Mouse (Mus musculus) right cerebral cortex, adult 2 months (tissue): ENCODE data around the gene Tctex1d1.

Experiments
- DNase-seq, 2 experiments: peaks; one replicate each; pipeline ENCODE4 v3.0.0; 2021 to 2022; ENCODE audit warnings: low spot score in 2 of 2

The Tctex1d1 gene

GRCm38 (mm10) chr4:102987756-102988155, 9.3 kb downstream of the Tctex1d1 start:
- DNase-seq = no peak

DNA sequence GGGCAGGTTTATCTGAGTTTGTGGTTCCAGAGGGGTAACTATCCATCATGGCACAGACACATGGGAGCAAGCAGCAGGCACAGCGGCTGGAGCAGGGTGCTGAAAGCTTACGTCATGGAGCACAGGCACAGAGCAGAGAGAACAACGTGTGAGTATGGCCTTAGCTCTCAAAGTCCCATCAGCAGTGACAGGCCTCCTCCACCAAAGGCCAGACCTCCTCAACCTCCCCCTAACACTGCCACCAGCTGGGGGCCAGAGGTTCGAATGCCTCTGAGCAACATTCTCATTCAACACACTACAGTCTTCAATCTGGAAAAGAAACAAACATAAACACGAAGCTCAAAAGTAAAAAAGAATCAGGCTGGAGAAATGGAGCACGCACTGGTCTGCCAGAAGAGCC, 10.1 kb downstream of the Tctex1d1 start:
- DNase-seq = no peak

DNA sequence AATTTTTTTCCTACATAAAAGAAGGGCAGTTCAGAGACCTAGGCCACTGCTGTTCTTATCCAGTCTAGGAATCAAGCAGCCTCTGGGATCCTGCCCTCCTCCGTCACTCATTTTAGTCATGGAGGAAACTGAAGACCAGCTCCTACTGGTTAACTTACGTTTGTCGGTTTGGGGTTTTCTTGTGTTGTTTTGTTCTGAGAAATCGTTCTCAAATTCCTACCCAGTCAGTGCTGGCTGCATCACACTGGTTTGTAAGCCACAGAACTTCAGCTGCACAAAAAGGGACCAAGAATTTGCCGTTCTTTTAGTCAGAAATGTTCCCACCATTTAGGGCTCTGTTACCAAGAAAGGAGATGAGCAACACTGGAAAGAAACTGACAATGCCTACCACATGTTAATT, 11.0 kb downstream of the Tctex1d1 start:
- DNase-seq = no peak

GRCm38 (mm10) chr4:102990016-102990415, 11.6 kb downstream of the Tctex1d1 start:
- DNase-seq = no peak

- no peak for DNase-seq
Measured at GRCm38 (mm10) chr4:102990595-102991340, 12.4 kb downstream of the Tctex1d1 start.

DNA sequence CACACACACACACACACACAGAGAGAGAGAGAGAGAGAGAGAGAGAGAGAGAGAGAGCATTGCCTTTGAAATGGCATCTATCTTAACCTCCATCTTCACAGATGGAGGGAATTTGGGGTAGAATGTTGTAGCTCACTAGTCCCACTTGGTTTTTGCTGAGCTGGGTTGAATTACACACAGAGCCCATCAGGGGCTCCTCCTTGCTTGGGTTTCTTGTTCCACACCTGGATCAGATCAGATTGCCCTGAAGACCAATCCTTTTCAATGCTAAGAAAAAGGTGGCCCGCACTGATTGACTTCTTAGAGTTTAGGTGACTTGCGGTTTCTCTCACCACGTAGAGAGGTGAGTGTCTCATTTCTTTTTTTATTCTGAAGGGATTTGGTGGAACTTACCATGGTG, 13.3 kb downstream of the Tctex1d1 start:
- DNase-seq = no peak

GRCm38 (mm10) chr4:103004681-103005080, 26.3 kb downstream of the Tctex1d1 start:
- DNase-seq = no peak

GRCm38 (mm10) chr4:103005190-103005945, 27.0 kb downstream of the Tctex1d1 start:
- no peak for DNase-seq

DNA sequence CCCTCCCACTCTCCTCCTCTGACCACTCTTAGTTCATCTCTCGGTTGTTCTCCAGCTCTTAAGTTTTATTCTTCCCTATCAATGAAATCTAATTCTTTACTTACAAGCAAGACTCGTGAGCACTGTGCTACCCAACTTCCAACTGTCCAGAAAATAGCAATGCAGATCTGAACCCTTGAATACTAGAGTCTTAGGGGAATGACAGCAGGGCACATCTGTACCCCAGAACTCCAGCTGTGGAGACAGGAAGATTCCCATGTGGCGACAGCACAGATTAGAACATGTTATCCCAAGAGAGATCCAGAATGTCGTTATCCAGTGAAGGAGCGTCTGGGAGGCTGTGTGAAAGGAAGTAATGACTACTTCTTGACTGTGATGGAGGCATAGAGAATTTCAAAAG, 27.9 kb downstream of the Tctex1d1 start:
- DNase-seq = no peak

- DNase-seq = no peak
Measured at GRCm38 (mm10) chr4:103006943-103007418, 28.6 kb downstream of the Tctex1d1 start.

- no peak for DNase-seq
Measured at GRCm38 (mm10) chr4:103010734-103011133, 32.3 kb downstream of the Tctex1d1 start.

GRCm38 (mm10) chr4:103011823-103012222, 33.4 kb downstream of the Tctex1d1 start:
- DNase-seq = peak; percentile 13 to 16

GRCm38 (mm10) chr4:103013490-103013889, 35.1 kb downstream of the Tctex1d1 start:
- peak; percentile 10 to 11 for DNase-seq

- DNase-seq = no peak
Measured at GRCm38 (mm10) chr4:103026621-103027020, 48.2 kb downstream of the Tctex1d1 start, which contains the start of gene Insl5. Gene Insl5, minus strand, starts transcription at chr4:103026842.

DNA sequence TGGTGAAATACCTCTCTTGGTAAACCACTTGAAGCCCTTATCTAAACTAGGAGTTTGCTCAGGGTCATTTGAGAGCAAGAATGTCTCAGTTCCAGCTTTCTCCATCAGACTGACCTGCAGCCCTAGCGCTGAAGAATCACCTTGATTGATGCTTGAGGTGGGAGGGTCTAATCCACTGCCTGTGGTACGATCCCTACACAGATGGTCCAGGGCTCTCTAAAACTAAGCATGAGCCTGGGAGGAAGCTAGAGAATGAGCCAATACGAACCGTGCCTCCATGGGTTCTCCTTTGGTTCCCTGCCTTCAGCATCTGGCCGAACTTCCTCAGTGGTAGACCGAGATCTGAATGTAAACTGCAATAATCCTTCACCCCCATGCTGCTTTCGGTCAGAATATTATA, 49.3 kb downstream of the Tctex1d1 start:
- no peak for DNase-seq

DNA sequence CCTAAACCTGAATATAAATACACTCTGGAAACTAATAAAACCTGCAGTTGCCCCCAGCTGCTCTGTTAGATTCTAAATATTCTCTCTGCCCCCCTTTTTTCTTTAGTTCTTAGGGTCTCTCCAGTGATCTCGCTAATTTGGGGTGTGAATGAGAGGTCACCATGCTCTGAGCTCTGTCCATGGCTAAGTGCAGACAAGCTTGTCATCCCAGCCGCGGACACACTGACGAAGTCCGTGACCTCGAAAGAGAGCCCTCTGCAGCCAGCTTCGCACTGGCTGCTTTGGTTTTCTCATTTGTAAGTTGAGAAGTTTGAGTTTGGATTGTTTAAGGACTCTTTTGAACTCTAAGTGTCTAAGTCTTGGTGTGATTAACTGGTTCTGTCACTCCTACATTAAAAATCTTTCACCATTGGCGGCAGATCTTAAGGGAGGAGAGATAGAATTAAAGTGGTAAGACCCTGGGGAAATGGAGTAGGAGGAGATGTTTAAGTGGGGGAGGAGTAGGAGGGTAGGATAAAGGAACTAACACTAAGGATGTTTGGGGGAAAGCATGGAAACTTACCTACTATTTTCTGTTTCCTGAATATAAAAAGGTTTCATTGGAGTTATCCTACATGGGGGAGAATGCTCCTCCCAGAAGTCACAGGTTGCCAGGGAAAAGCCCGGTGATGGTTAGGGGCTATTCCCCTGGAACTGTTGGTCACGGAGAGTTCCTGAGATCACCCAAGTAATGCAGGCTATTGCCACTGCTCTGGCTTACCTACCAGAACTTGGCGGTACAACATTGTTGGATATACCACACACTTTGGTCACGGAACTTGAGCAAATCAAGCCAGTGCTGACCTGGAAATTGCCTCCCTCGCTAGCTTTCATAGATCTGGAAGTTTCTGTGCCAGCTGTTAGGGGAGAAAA, 50.0 kb downstream of the Tctex1d1 start:
- no peak for DNase-seq

DNA sequence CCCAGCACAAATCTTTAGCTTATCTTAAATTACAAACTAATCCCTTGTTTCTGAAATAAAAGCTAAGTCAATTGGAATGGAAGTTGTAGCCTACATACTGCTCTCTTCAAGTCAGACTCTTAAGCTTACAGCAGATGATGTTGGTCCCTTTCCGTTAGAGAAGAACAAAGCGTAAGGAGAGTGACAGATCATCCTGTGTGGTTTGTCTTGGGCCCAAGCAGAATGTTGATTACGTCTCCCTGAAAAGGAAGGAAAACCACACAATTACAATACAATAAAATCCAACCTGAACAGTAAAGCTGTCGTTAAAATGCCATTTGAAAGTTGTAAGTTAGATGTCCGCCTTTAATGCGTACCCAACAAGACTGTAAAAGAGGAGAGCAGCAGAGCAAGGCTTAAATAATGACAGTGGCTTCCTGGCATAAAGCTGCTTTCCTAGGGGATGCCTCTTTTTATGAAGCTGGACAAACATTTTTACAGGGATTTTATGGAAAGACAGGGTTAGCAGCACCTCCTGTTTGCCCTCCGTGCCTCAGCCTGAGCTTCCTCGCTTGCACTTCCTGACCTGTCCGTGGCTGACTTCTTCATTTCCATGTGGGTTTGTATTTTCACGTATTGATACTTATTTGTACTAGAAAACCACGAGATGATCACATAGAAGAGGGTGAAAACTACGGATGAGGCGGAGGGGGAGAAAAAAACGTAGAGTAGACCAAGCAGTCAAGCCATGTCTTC, 60.9 kb downstream of the Tctex1d1 start:
- DNase-seq = no peak

DNA sequence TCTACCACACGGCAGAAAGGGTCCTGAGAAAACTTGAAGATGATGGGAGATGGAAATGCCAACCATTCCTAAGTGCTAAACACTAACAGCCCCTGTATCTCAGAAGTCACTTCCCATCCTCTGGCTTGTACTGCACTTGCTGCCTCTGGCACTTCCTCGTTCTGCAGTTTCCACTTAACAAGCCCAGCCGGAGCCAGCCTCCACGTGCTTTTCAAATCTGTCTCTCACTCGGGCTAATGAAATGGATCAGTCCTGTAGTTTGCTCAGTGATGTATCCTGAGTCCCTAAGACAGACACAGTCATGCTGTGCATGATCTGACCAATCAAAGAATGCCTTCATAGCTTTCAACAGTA, 61.4 kb downstream of the Tctex1d1 start:
- DNase-seq = no peak

DNA sequence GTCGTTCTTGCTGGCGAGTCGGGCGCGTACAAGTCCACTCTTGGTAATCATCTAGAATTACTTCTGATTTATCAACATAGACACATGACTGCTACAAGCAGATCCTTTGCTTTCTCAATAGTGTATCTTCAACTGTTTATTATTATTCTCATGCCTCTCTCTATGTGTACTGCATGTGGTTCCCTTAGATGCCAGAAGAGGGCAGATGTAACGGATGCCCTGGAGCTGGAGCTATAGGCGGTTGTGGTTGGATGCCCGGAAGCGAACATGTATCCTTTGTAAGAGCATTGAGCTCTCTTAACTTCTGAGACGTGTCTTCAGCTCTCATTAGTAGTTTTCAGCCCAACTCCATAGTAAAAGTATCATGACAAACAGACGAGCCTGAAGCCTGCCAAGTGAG, 64.6 kb downstream of the Tctex1d1 start:
- DNase-seq = no peak

DNA sequence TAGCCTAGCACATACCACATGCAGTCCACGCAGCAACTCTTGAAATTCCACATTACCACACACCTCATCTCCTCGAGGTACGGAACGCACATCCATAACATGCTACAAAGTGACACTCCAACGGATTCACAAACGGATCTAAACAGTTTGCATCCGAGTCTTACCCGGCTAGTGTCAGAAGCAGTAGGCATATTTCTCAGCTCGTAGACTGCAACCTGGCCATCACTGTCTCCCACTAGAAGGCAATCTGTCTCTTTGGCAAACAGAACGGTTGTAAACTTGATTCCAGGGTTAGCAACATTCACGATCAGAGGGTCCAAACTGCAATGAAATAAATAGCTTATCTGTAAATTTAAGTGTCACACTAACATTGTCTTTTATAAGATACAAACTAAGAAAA, 69.6 kb downstream of the Tctex1d1 start:
- no peak for DNase-seq
